Mouse (Mus musculus): Measurements from ENCODE around the gene Ube2z. TPM values are rescaled to one million over a fixed set of nuclear protein-coding genes. Genes with fewer than 3 reads are reported as not detected.

Ube2z gene
- polyA plus RNA-seq, 1 experiment from 2014 or later = 36.4 TPM

GRCm38 (mm10) chr11:96070353-96070752, 5.2 kb upstream of the Ube2z start:
- no peak overlapping the region for H3K9ac ChIP-seq (ENCODE audit: low read depth, low read length)
- no peaks in the 10 kb centered on the region for H3K9me3 ChIP-seq (ENCODE audit: control insufficient read depth, low read length)
- H3K36me3 ChIP-seq (ENCODE audit: control insufficient read depth, insufficient read depth, low read length) = peaks cover 22% of the 10 kb centered on the region; the same call in 1 of the 2 replicates
- no peaks in the 10 kb centered on the region for H3K27me3 ChIP-seq (ENCODE audit: control insufficient read depth, insufficient read depth, low read length)
- WGBS = 88% methylated on average over 7 of the region's 7 CpGs
- no peak for ATAC-seq (ENCODE audit: low FRiP score, low TSS enrichment)
- no peak overlapping the region for H3K4me2 ChIP-seq (replicated peaks; ENCODE audit: low read depth, low read length)
- no peak overlapping the region for H3K4me3 ChIP-seq (ENCODE audit: low read length)
- H3K4me1 ChIP-seq (ENCODE audit: control insufficient read depth, insufficient read depth, low read length) = peaks cover 13% of the 10 kb centered on the region
- H3K27ac ChIP-seq (ENCODE audit: low read depth, low read length) = no peak overlapping the region

- Histone ChIP-seq H3K9me3 (ENCODE audit: control insufficient read depth, low read length) (no peaks in the 10 kb centered on the region), H3K36me3 (ENCODE audit: control insufficient read depth, insufficient read depth, low read length) (peaks cover 17% of the 10 kb centered on the region; the same call in 1 of the 2 replicates), H3K4me1 (ENCODE audit: control insufficient read depth, insufficient read depth, low read length) (peaks cover 15% of the 10 kb centered on the region), H3K9ac (ENCODE audit: low read depth, low read length) (no peak overlapping the region), H3K27me3 (ENCODE audit: control insufficient read depth, insufficient read depth, low read length) (no peaks in the 10 kb centered on the region), H3K27ac (ENCODE audit: low read depth, low read length) (no peak overlapping the region), H3K4me3 (ENCODE audit: low read length) (no peak overlapping the region), H3K4me2 (replicated peaks; ENCODE audit: low read depth, low read length) (no peak overlapping the region)
- 83% methylated on average over 5 of the region's 5 CpGs for WGBS
- ATAC-seq (ENCODE audit: low FRiP score, low TSS enrichment) = no peak
Observed at GRCm38 (mm10) chr11:96068231-96068630, 3.0 kb upstream of the Ube2z start.

- H3K9me3 ChIP-seq (ENCODE audit: control insufficient read depth, low read length) = no peaks in the 10 kb centered on the region
Observed at GRCm38 (mm10) chr11:96064521-96065214, 520 bp downstream of the Ube2z start.

GRCm38 (mm10) chr11:96058309-96058708, 6.9 kb downstream of the Ube2z start:
- no peak for ATAC-seq (ENCODE audit: low FRiP score, low TSS enrichment)
- 88% methylated on average over 4 of the region's 4 CpGs for WGBS
- no peak overlapping the region for H3K4me2 ChIP-seq (replicated peaks; ENCODE audit: low read depth, low read length)
- H3K9me3 ChIP-seq (ENCODE audit: control insufficient read depth, low read length) = no peaks in the 10 kb centered on the region
- H3K9ac ChIP-seq (ENCODE audit: low read depth, low read length) = no peak overlapping the region
- no peak overlapping the region for H3K27ac ChIP-seq (ENCODE audit: low read depth, low read length)
- peaks cover 87% of the 10 kb centered on the region for H3K36me3 ChIP-seq (ENCODE audit: control insufficient read depth, insufficient read depth, low read length)
- no peak overlapping the region for H3K4me3 ChIP-seq (ENCODE audit: low read length)
- peaks cover 7% of the 10 kb centered on the region for H3K4me1 ChIP-seq (ENCODE audit: control insufficient read depth, insufficient read depth, low read length)
- no peaks in the 10 kb centered on the region for H3K27me3 ChIP-seq (ENCODE audit: control insufficient read depth, insufficient read depth, low read length)

More at GRCm38 (mm10) chr11:96064521-96065214, 520 bp downstream of the Ube2z start:
- peak; percentile 71 for ATAC-seq (ENCODE audit: low FRiP score, low TSS enrichment)
- Histone ChIP-seq H3K27ac (ENCODE audit: low read depth, low read length) (peak overlapping the region; percentile 86), H3K9ac (ENCODE audit: low read depth, low read length) (peak overlapping the region; percentile 95), H3K4me2 (replicated peaks; ENCODE audit: low read depth, low read length) (peak overlapping the region; percentile 84), H3K4me1 (ENCODE audit: control insufficient read depth, insufficient read depth, low read length) (peaks cover 21% of the 10 kb centered on the region), H3K4me3 (ENCODE audit: low read length) (peak overlapping the region; percentile 95), H3K27me3 (ENCODE audit: control insufficient read depth, insufficient read depth, low read length) (no peaks in the 10 kb centered on the region), H3K36me3 (ENCODE audit: control insufficient read depth, insufficient read depth, low read length) (peaks cover 30% of the 10 kb centered on the region)
- under 1% methylated on average over 54 of the region's 64 CpGs for WGBS

GRCm38 (mm10) chr11:96050854-96051253, 14.3 kb downstream of the Ube2z start:
- H3K4me3 ChIP-seq (ENCODE audit: low read length) = no peak overlapping the region
- no peak for ATAC-seq (ENCODE audit: low FRiP score, low TSS enrichment)
- no peak overlapping the region for H3K27ac ChIP-seq (ENCODE audit: low read depth, low read length)
- peaks cover 82% of the 10 kb centered on the region for H3K36me3 ChIP-seq (ENCODE audit: control insufficient read depth, insufficient read depth, low read length)
- H3K9me3 ChIP-seq (ENCODE audit: control insufficient read depth, low read length) = no peaks in the 10 kb centered on the region
- no peak overlapping the region for H3K9ac ChIP-seq (ENCODE audit: low read depth, low read length)
- no peak overlapping the region for H3K4me2 ChIP-seq (replicated peaks; ENCODE audit: low read depth, low read length)
- H3K4me1 ChIP-seq (ENCODE audit: control insufficient read depth, insufficient read depth, low read length) = no peaks in the 10 kb centered on the region
- 93% methylated on average over 3 of the region's 3 CpGs for WGBS
- no peaks in the 10 kb centered on the region for H3K27me3 ChIP-seq (ENCODE audit: control insufficient read depth, insufficient read depth, low read length)

GRCm38 (mm10) chr11:96049939-96050338, 15.2 kb downstream of the Ube2z start:
- H3K9ac ChIP-seq (ENCODE audit: low read depth, low read length) = no peak overlapping the region
- no peak for ATAC-seq (ENCODE audit: low FRiP score, low TSS enrichment)
- no peak overlapping the region for H3K27ac ChIP-seq (ENCODE audit: low read depth, low read length)
- H3K4me3 ChIP-seq (ENCODE audit: low read length) = no peak overlapping the region
- H3K36me3 ChIP-seq (ENCODE audit: control insufficient read depth, insufficient read depth, low read length) = peaks cover 73% of the 10 kb centered on the region
- H3K27me3 ChIP-seq (ENCODE audit: control insufficient read depth, insufficient read depth, low read length) = no peaks in the 10 kb centered on the region
- H3K9me3 ChIP-seq (ENCODE audit: control insufficient read depth, low read length) = no peaks in the 10 kb centered on the region
- no peaks in the 10 kb centered on the region for H3K4me1 ChIP-seq (ENCODE audit: control insufficient read depth, insufficient read depth, low read length)
- WGBS = 73% methylated on average over 4 of the region's 4 CpGs
- H3K4me2 ChIP-seq (replicated peaks; ENCODE audit: low read depth, low read length) = no peak overlapping the region

GRCm38 (mm10) chr11:96047469-96048373, 17.5 kb downstream of the Ube2z start:
- no peak overlapping the region for H3K4me2 ChIP-seq (replicated peaks; ENCODE audit: low read depth, low read length)
- no peak for ATAC-seq (ENCODE audit: low FRiP score, low TSS enrichment)
- H3K27ac ChIP-seq (ENCODE audit: low read depth, low read length) = no peak overlapping the region
- 86% methylated on average over 4 of the region's 4 CpGs for WGBS
- no peak overlapping the region for H3K4me3 ChIP-seq (ENCODE audit: low read length)
- H3K9ac ChIP-seq (ENCODE audit: low read depth, low read length) = no peak overlapping the region
- no peaks in the 10 kb centered on the region for H3K9me3 ChIP-seq (ENCODE audit: control insufficient read depth, low read length)
- H3K36me3 ChIP-seq (ENCODE audit: control insufficient read depth, insufficient read depth, low read length) = peaks cover 67% of the 10 kb centered on the region
- H3K27me3 ChIP-seq (ENCODE audit: control insufficient read depth, insufficient read depth, low read length) = no peaks in the 10 kb centered on the region
- H3K4me1 ChIP-seq (ENCODE audit: control insufficient read depth, insufficient read depth, low read length) = no peaks in the 10 kb centered on the region

GRCm38 (mm10) chr11:96046793-96047192, 18.4 kb downstream of the Ube2z start:
- no peak overlapping the region for H3K27ac ChIP-seq (ENCODE audit: low read depth, low read length)
- no peak overlapping the region for H3K4me3 ChIP-seq (ENCODE audit: low read length)
- H3K9me3 ChIP-seq (ENCODE audit: control insufficient read depth, low read length) = no peaks in the 10 kb centered on the region
- WGBS = 92% methylated on average over 2 of the region's 2 CpGs
- no peak for ATAC-seq (ENCODE audit: low FRiP score, low TSS enrichment)
- no peak overlapping the region for H3K4me2 ChIP-seq (replicated peaks; ENCODE audit: low read depth, low read length)
- no peaks in the 10 kb centered on the region for H3K4me1 ChIP-seq (ENCODE audit: control insufficient read depth, insufficient read depth, low read length)
- no peak overlapping the region for H3K9ac ChIP-seq (ENCODE audit: low read depth, low read length)
- no peaks in the 10 kb centered on the region for H3K27me3 ChIP-seq (ENCODE audit: control insufficient read depth, insufficient read depth, low read length)
- H3K36me3 ChIP-seq (ENCODE audit: control insufficient read depth, insufficient read depth, low read length) = peaks cover 60% of the 10 kb centered on the region

- Histone ChIP-seq H3K4me1 (ENCODE audit: control insufficient read depth, insufficient read depth, low read length) (no peaks in the 10 kb centered on the region), H3K4me2 (replicated peaks; ENCODE audit: low read depth, low read length) (no peak overlapping the region), H3K27me3 (ENCODE audit: control insufficient read depth, insufficient read depth, low read length) (no peaks in the 10 kb centered on the region), H3K9me3 (ENCODE audit: control insufficient read depth, low read length) (no peaks in the 10 kb centered on the region), H3K4me3 (ENCODE audit: low read length) (no peak overlapping the region), H3K27ac (ENCODE audit: low read depth, low read length) (no peak overlapping the region), H3K36me3 (ENCODE audit: control insufficient read depth, insufficient read depth, low read length) (peaks cover 56% of the 10 kb centered on the region), H3K9ac (ENCODE audit: low read depth, low read length) (no peak overlapping the region)
- no peak for ATAC-seq (ENCODE audit: low FRiP score, low TSS enrichment)
- 81% methylated on average over 8 of the region's 8 CpGs for WGBS
Observed at GRCm38 (mm10) chr11:96046028-96046427, 19.2 kb downstream of the Ube2z start.
